Mouse (Mus musculus) stomach, postnatal 0 days (tissue): Measurements from ENCODE around the gene Fpgs.

ENCODE experiments used
- CTCF ChIP-seq: IDR thresholded peaks from 2 replicates; pipeline ENCODE4 v1.5.1; 2016; ENCODE audit warnings: antibody characterized with exemption, low read depth, mild to moderate bottlenecking, moderate library complexity
- EP300 ChIP-seq: optimal IDR thresholded peaks from 2 replicates; pipeline ENCODE3; 2016; ENCODE audit warnings: antibody characterized with exemption

GRCm38 (mm10) chr2:32739311-32739710, 35.4 kb upstream of the Fpgs start:
- no peak for TF ChIP-seq CTCF
- TF ChIP-seq EP300 = no peak
